Mouse (Mus musculus) heart, postnatal 4 days (tissue): ENCODE measurements around the gene Flad1. TPM values are rescaled to one million over a fixed set of nuclear protein-coding genes. Genes with fewer than 3 reads are reported as not detected.

ENCODE experiments used
- DNase-seq: peaks from one replicate; pipeline ENCODE4 v3.0.0; 2021
- total RNA-seq, 2 experiments: library from RNA; stranded (reverse); gene quantifications; 2 replicates each; pipeline ENCODE4 v1.2.3; 2021

Flad1 gene
- total RNA-seq, 2 experiments from 2014 or later: 30.7 to 33.0 TPM

- no peak for DNase-seq
Measured at GRCm38 (mm10) chr3:89382033-89382882, 29.4 kb downstream of the Flad1 start.

DNA sequence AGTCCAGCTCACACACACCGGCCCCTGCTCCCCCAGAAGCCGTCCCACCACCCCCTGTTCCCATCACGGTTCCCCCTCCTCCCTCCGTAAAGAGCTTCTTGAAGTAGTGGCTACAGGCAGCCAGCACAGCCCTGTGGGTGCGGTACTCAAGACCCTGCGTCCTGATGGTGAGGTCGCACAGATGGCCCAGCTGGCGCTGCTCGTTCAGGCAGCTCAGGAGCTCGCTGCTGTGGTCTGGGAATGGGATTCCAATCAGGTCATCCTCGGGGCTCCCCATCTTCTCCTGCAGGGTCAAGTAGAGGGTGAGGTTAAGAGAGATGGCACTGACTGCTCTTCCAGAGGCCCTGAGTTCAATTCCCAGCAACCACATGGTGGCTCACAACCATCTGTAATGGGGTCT lies 30.4 kb downstream of the Flad1 start:
- DNase-seq: no peak

DNA sequence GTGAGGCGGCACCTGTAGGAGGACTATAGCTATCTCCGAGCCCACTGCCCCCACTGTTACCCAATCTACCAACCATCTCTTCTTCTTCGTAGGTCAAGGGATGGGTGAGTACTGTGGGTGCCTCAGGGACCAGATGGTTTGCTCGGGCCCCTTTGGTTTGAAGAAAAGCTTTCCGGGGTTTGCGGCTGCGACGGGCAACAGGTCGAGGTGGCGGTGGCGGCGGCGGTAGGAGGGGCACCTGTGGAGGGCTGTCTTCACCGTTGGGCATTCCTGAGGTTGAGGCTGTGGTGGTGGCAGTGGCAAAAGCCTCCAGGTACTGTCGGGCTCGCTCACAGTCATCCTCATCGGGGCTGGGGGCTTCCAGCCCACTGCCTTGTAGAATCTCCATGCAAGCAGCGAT lies 31.0 kb downstream of the Flad1 start:
- no peak for DNase-seq

DNA sequence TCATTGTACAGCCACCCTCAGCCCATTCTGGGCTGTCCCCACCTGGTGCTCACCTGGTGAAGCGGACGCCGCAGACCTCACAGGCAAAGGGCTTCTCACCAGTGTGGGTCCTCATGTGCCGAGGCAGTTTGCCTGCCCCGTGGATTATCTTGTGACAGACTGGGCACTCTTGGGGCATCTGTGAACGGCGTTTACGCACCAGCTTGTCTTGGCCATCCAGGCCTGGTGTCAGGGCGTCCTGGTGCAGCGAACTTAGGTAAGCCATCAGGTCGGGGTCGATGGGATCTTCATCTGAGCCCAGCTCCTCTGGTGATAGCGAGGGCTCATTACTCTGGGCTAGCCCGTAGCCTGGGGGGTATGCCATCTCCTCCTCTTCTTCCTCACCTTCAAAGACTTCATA lies 31.4 kb downstream of the Flad1 start:
- no peak for DNase-seq

DNA sequence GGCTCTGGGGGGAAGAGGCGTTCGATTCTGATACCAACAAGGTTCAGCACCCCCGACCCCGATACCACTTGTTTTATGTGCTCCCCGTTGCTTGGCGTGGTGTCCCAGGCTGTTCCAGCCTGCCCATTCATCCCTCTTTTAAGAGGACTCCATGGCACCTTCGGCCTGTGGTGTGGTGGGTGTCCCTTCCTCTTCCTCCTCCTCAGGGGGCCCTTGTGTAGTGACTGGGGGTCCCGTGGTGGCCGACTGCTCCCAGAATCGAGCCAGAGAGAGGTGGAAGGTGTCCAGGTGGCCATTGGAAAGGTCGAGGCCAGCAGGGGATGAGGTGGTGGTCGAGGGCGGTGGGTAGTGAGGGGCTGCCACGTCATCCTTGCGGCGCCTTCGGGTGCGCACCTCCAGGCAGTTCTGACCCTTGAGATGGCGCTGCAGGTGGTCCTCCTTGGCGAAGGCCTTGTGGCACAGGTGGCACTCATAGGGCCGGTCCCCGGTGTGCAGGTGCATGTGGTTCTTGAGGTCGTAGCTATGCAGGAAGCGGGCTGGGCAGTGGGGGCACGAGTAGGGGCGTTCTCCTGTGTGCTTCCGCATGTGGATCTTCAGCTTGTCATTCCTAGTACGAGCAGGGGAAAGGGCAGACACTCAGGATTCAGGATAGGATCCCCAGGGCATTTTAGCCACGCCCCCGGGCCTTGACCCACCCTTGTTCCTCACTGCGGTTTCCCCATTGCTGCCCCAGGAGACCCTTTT lies 32.1 kb downstream of the Flad1 start:
- DNase-seq: no peak

DNA sequence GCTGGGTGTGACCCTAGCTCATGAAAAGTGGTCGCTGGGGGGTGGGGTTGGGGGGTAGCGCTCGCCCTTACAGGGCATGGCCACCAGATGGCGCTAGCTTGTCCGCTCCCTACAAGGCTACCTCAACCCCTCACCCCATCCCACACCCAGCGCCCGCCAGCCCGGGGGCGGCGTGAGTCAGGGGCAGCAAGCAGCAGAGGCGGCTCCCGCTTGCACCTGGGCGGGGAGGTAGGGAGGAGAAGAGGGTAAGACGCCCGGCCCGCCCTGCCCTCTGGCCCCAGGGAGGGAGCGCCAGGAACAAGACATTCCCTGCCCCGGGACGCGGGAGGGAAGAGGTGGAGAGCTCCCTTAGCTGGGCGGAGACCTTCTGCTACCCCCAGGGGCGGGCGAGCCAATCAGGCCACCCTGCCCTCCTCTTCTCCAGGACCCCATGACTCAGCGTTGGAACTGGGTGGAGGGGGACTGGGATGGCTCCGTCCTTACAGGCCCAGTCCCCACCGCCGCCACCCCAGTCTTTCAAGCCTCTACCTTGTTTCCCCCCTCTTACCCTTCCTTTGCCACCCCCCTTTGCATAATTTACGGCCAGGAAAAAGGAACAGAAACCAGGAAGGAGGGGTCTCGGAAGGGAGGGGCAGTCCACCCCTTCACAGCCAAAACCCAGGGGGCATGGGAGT lies 33.1 kb downstream of the Flad1 start:
- DNase-seq: peak; percentile 84

DNA sequence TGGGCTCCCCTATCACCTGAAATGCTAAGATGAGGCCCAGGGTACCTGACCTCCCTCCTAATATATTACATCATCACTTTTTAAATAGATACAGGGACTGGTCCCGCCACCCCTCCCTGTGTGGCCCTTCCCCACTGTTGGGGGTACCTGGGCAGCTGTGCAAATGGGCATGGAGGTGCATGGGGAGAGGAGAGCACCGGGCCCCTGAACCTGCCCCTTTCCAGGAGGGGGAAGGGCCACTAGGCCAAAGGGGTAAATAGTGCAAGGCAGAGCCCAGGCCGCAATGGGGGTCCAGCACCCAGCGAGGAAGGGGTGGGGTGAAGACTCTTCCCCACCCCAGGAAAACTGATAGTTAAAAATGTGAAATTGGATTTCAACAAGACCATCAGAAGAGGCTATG lies 33.8 kb downstream of the Flad1 start:
- no peak for DNase-seq

DNA sequence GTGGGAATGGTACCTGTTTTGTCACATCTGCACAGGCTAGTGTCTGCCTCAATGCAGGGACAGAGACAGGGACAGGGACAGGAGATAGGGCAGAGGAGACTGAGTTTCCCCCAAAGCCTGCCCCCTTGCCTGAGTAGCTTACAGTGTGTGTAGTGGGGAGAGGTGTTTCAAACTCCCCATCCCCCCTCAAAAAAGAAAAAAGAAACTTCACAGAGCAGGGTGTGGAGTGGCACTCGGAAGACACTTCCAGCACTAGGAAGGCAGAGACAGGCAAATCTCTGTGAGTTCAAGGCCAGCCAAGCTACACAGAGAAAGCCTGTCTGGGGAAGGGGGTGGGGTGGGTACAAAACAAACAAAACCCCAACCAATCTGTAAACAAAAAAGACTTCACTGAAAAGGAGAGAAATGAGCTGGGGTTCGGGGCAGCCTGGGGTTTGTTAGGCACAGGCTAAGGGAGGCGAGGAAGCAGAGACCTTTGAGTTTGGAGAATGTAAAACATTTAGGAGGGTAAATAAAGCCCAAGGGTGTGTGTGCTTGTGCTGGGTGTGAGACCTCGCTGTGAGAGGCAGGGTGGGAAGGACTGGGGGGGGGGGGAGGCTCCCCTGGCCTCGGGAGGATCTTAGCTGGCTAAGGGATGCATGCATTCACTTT lies 38.0 kb downstream of the Flad1 start:
- no peak for DNase-seq

DNA sequence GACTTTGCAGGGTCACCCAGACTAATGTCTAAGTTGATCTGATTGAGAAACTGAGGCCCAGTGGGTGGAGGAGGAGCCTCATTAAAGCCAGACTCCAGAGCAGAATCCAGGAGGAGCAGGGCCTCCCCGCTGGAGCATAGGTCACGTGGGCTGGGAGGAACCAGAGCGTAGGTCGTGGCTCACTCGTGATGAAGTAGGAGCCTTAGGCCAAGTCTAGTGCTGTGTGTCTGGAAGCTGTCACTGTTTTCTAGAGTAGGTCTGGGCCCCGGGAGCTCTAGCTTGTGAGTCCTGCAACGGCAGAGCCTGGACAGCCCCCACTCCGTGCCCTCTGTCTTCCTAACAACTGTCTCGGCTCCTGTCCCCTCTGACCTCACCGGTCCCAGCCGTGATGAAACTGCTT lies 44.3 kb downstream of the Flad1 start:
- DNase-seq: no peak

DNA sequence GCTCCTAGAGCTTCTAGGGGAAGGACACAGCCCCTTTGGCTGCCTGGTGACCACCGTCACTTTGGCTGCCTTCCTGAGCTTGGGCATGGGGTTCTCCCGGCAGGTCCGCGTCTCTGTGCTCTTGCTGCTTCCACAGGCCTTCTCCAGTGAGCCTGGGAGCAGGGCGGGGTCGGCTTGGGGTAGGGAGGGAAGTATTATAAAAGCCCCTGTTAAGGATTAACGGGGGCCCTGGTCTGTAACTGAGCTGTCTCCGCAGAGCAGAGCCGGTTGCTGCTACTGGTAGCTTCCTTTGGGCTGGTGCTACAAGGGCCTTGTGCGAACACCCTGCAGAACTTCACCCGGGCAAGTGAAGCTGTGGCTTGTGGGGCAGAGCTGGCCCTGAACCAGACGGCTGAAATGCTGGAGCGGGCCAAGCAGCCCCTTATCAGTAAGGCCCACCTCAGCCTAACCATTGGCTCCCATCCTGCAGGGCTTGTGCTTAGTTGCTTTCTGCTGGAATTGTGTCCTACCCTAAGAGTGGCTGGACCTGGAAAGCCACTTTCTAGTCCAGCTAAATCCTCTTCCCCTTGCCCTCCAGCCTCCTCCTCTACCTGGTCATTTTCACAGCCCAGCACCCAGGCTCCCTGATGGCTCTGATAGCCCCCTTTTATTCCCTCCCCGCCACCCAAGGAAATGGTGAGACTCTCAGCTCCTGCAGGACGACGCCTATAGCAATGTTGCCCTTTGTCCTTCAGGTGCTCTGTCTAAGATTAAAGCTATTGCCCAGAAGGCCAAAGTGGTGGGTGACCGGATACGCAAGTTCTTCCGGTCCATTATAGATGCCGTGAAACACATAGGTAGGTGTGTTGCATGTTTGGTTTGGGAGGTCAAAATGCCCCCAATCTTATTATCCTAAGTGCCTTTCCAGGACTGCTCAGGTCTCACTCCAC lies 45.9 kb downstream of the Flad1 start:
- peak; percentile 55 for DNase-seq

DNA sequence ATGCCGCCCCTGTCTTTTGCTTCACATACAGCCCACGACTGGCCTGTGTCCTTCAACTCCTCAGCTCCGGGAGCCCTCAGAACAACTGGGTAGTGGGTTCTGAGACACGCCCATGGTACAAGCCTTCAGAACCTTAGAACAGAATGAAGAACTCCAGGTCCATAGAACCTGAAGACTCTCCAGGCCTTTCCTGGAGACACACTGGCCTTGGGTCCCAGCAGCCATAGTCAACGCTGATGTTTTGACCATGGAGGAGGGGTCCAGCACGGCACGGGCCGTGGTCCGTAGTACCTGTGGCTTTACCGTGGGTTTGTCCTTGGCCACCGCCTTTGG lies 46.6 kb downstream of the Flad1 start, which contains the start of gene Dcst1:
TSS of gene Dcst1 (minus strand) at position 101 of the 333 bp plus-strand sequence.
- no peak for DNase-seq

DNA sequence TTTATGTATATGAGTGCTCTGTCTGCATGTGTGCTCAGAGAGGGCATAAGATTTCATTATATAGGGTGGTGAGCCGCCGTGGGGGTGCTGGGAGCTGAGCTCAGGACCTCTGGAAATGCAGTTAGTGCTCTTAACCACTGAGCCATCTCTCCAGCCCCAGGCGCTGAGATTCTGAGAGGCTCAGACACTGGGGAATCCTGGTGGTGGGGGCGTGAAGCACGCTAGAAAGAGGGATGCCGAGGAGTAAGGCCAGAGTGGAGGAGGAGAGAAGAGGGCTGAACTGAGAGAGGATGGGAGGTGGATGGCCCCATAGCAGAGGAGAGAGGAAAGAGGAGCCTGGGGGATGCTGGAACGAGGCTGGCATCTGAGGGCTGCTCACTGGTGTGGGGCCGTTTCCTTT lies 47.0 kb downstream of the Flad1 start:
- DNase-seq: no peak

DNA sequence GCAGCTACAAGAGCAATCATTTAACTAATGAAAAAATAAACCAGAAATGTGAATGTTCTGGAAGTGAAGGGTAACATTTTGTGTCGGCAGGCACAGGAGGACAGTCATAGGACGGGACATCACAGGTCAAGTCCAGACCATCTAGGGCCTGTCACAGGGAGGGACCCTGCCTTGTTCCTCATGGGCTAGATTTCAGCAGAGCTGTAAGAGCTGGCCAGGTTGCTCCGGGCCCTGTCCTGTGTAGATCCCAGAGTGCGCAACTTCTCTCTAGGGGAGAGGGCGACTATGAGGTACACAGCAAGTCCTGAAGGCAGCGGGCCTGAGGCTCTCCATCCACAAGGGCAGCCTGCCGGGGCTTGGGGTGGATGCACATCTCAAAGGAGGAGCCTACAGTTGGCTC lies 50.0 kb downstream of the Flad1 start, which contains the start of gene Dcst2:
TSS of gene Dcst2 (plus strand) at position 301 of the 400 bp plus-strand sequence.
- no peak for DNase-seq

DNA sequence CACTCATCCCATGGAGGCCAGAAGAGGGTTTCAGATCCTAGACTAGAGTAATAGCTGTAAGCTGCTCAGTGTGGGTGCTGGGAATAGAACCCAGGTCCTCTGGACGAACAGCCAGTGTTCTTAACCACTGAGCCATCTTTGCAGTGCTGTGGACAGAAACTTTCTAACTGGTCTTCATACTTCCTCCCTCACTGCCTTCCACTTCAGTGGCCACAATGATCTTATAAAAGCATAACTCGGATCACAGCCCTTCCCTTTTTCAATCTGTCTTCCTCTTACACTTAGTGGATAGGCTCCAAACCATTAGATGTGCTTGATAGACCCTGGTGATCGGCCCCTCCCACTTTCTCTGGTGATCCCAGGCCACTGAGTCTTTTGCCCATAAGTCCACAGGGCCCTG lies 51.4 kb downstream of the Flad1 start:
- DNase-seq: no peak

DNA sequence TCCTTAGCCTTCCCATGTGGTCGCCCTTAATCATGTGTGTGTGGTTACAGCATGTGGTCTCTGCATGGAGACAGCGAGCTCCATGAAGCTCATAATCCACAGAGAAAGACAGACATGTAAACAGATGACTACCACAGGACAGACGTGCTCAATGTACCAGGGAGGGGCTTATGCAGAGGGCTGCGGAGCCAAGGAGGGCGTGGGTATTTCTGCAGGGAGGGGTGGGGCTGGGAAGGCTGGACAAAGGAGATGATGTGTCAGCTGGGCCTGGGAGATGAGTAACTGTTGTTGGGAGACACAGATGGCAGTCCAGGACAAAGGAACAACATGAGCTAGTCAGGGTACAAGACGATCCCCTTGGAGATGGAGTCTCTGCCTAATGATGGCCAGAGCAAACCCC lies 52.0 kb downstream of the Flad1 start:
- DNase-seq: peak; percentile 5

DNA sequence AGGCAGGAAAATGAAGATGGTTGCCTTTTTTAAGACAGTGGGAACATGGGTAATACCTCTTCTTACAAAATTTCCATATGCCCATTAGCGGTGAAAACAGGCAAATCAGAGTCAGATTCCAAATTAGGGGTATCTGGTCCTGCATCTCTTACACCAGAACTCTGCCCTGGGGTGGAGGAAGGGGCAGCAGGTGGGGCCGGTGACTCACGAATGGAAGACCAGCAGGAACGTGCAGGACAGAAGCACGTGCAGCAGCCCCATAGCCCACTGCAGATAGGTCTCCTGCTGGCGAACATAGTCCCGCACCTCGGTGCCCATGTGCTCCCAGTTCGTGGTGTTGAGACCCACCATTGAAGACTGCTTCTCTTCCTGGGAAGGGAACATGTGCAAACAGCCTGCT lies 55.6 kb downstream of the Flad1 start:
- DNase-seq: no peak

- no peak for DNase-seq
Measured at GRCm38 (mm10) chr3:89355512-89355902, 56.2 kb downstream of the Flad1 start.

DNA sequence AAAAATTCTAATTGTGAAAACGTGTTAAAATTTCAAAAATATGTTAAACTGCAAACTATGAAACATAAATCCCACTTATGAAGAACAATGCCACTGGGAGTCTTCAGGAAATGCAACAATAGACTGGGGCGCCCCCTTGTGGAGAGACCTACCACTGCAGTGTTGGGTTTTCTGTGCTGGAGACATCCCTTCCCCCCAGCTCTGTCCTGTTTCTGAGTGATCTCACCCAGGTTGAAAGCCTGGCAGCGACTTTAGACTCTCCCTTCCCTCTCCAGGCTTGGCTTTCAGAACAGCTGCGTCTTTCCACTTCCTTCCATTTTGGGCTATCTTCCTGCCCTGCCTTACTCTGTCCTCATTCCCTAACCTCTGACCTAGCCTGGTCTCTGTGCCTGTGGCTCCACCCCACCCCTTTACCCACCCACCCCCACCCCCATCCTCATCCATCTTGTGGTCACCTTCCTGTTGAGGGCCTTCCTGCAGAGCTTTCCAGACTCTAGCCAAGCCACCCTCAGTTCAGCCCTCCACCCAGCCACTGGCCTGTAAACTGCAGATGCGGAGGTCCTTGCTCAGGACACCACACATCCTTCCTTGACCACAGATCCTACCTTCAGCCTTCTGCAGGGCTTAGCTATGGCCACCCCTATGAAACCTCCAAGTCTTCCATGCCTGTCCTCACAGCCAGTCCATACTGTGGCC lies 56.7 kb downstream of the Flad1 start:
- peak; percentile 94 for DNase-seq

- DNase-seq: no peak
Measured at GRCm38 (mm10) chr3:89351271-89351670, 60.4 kb downstream of the Flad1 start.
